Mouse (Mus musculus) testis, adult 2 months (tissue): Measurements from ENCODE around the gene Pard3b.

Experiments
- CTCF ChIP-seq: fragments of 200-500 bp; IDR thresholded peaks from 2 replicates; pipeline ENCODE4 v1.5.1; 2012; ENCODE audit warnings: low read depth, mild to moderate bottlenecking, inconsistent platforms, low read length, moderate library complexity; ENCODE audit not compliant: control insufficient read depth, insufficient read depth, insufficient replicate concordance
- POLR2A ChIP-seq: fragments of 200-500 bp; IDR thresholded peaks from 2 replicates; pipeline ENCODE4 v1.6.1; 2012; ENCODE audit warnings: low read depth, mild to moderate bottlenecking, inconsistent platforms, low read length, moderate library complexity; ENCODE audit not compliant: control insufficient read depth

GRCm38 (mm10) chr1:62666780-62667179 is 1028.2 kb downstream of the Pard3b start:
- TF ChIP-seq CTCF (no peak), POLR2A (no peak)
